Mouse (Mus musculus) lung, adult 2 months (tissue): ENCODE data around the gene Far2.

Experiments
- CTCF ChIP-seq: fragments of 200-500 bp; IDR thresholded peaks from 2 replicates; pipeline ENCODE4 v1.5.1; 2011; ENCODE audit warnings: mild to moderate bottlenecking, low read length, control low read depth; ENCODE audit not compliant: insufficient read depth
- POLR2A ChIP-seq: fragments of 200-500 bp; IDR thresholded peaks from 2 replicates; pipeline ENCODE4 v1.6.1; 2011; ENCODE audit warnings: low read depth, mild to moderate bottlenecking, control low read depth, low read length, borderline replicate concordance; ENCODE audit errors: extremely low read depth

- TF ChIP-seq POLR2A: no peak
- TF ChIP-seq CTCF: no peak
These were observed 46.0 kb upstream of the Far2 start for GRCm38 (mm10) chr6:148001071-148001470.
